Mouse (Mus musculus) limb, embryonic 11.5 days (tissue): ENCODE measurements around the gene Mlf1. TPM values are rescaled to one million over a fixed set of nuclear protein-coding genes. Genes with fewer than 3 reads are reported as not detected.

Experiments
- ATAC-seq: fragments of 200-750 bp; cut with Nextera tagmentation; 2 replicates; pipeline ENCODE4 v1.8.0; 2017; ENCODE audit warnings: low read depth; ENCODE audit not compliant: insufficient number of reproducible peaks, low FRiP score, low TSS enrichment
- DNase-seq: peaks from one replicate; pipeline ENCODE4 v3.0.0-alpha.2; 2015; ENCODE audit warnings: low spot score
- H3K27ac ChIP-seq: fragments of 300-500 bp; sonication (generic); replicated peaks from 2 replicates; pipeline ENCODE4 v1.5.1; 2014; ENCODE audit warnings: low read depth, mild to moderate bottlenecking, low read length
- H3K27me3 ChIP-seq: fragments of 300-500 bp; sonication (generic); 2 replicates; pipeline ENCODE4 v1.6.1; 2014; ENCODE audit warnings: mild to moderate bottlenecking, low read length, mixed read lengths; ENCODE audit not compliant: control insufficient read depth, insufficient read depth
- H3K36me3 ChIP-seq: fragments of 300-500 bp; sonication (generic); 2 replicates; pipeline ENCODE4 v1.6.1; 2014; ENCODE audit warnings: mild to moderate bottlenecking, low read length, moderate library complexity, mixed read lengths; ENCODE audit not compliant: control insufficient read depth, insufficient read depth
- H3K4me1 ChIP-seq: fragments of 300-500 bp; sonication (generic); 2 replicates; pipeline ENCODE4 v1.6.1; 2014; ENCODE audit warnings: low read length, mixed read lengths; ENCODE audit not compliant: control insufficient read depth, insufficient read depth
- H3K4me2 ChIP-seq: fragments of 300-500 bp; sonication (generic); 2 replicates; pipeline ENCODE4 v1.6.1; 2014; ENCODE audit warnings: low read depth, mild to moderate bottlenecking, moderate library complexity; ENCODE audit not compliant: severe bottlenecking
- H3K4me3 ChIP-seq: fragments of 300-500 bp; sonication (generic); 2 replicates; pipeline ENCODE4 v1.5.1; 2014; ENCODE audit warnings: low read depth, low read length
- H3K9ac ChIP-seq: fragments of 300-500 bp; sonication (generic); 2 replicates; pipeline ENCODE4 v1.6.1; 2014; ENCODE audit warnings: mild to moderate bottlenecking, low read length
- H3K9me3 ChIP-seq: fragments of 300-500 bp; sonication (generic); 2 replicates; pipeline ENCODE4 v1.6.1; 2016; ENCODE audit warnings: low read length; ENCODE audit not compliant: control insufficient read depth
- WGBS: fragments of 180-500 bp; shearing (Covaris S2); extraction: QIAGEN DNeasy Blood & Tissue Kit; methylation state at CpG from one replicate; pipeline ENCODE4 v1.1.7; 2014; 5-methylcytosine and 5-hydroxymethylcytosine counted together
- polyA plus RNA-seq: library from polyadenylated mRNA; unstranded; fragments of >200 nt; fragmentation: Nextera tagmentation; extraction: Ambion mirVana; gene quantifications from 2 replicates; pipeline ENCODE4 v1.2.1, GENCODE M21; 2014

The Mlf1 gene
- polyA plus RNA-seq: 24.6 and 26.3 TPM in 2 replicates

GRCm38 (mm10) chr3:67373872-67374271 is at the start of gene Mlf1:
TSS of gene Mlf1 (plus strand) at chr3:67374097.
- peak within 1 kb of the TSS; percentile 53 for H3K9ac ChIP-seq
- H3K27ac ChIP-seq: no peak within 1 kb of the TSS
- H3K4me1 ChIP-seq: no peaks in the 10 kb centered on the region
- DNase-seq (peak; percentile 94), ATAC-seq (peak; percentile 98)
- H3K27me3 ChIP-seq: no peaks in the 10 kb centered on the region; the same call in 1 of the 2 replicates
- H3K4me2 ChIP-seq: peak within 1 kb of the TSS; percentile 81
- H3K9me3 ChIP-seq: no peaks in the 10 kb centered on the region
- no peaks in the 10 kb centered on the region for H3K36me3 ChIP-seq
- under 1% methylated on average over 35 of the region's 35 CpGs for WGBS
- peak within 1 kb of the TSS; percentile 47 for H3K4me3 ChIP-seq

GRCm38 (mm10) chr3:67339558-67339957 is 34.3 kb upstream of the Mlf1 start:
- H3K36me3 ChIP-seq: no peaks in the 10 kb centered on the region
- WGBS: 70% methylated on average over 3 of the region's 3 CpGs
- ATAC-seq (no peak), DNase-seq (no peak)
- no peak overlapping the region for H3K4me3 ChIP-seq
- H3K9ac ChIP-seq: no peak overlapping the region
- H3K4me1 ChIP-seq: 0 out of 2 replicates have a peak, but pooled peaks cover 3% of the 10 kb centered on the region
- no peak overlapping the region for H3K27ac ChIP-seq
- H3K9me3 ChIP-seq: no peaks in the 10 kb centered on the region
- H3K27me3 ChIP-seq: no peaks in the 10 kb centered on the region
- no peak overlapping the region for H3K4me2 ChIP-seq

- H3K27ac ChIP-seq: no peak overlapping the region
- WGBS: 56% methylated on average over 7 of the region's 7 CpGs
Measured at GRCm38 (mm10) chr3:67340921-67341320, 33.0 kb upstream of the Mlf1 start.

GRCm38 (mm10) chr3:67343004-67343662 is 30.8 kb upstream of the Mlf1 start:
- no peak overlapping the region for H3K27ac ChIP-seq
- ATAC-seq (no peak), DNase-seq (peak; percentile 61)
- no peaks in the 10 kb centered on the region for H3K27me3 ChIP-seq
- H3K9ac ChIP-seq: no peak overlapping the region
- no peaks in the 10 kb centered on the region for H3K36me3 ChIP-seq
- no peaks in the 10 kb centered on the region for H3K9me3 ChIP-seq
- H3K4me2 ChIP-seq: no peak overlapping the region
- 36% methylated on average over 5 of the region's 5 CpGs for WGBS
- H3K4me3 ChIP-seq: no peak overlapping the region
- no peaks in the 10 kb centered on the region for H3K4me1 ChIP-seq

More at GRCm38 (mm10) chr3:67340921-67341320, 33.0 kb upstream of the Mlf1 start:
- Histone ChIP-seq H3K4me3 (no peak overlapping the region), H3K4me1 (no peaks in the 10 kb centered on the region), H3K27me3 (no peaks in the 10 kb centered on the region), H3K9me3 (no peaks in the 10 kb centered on the region), H3K36me3 (no peaks in the 10 kb centered on the region), H3K9ac (no peak overlapping the region), H3K4me2 (no peak overlapping the region)
- no peak for DNase-seq
- ATAC-seq: no peak

GRCm38 (mm10) chr3:67344599-67344998 is 29.3 kb upstream of the Mlf1 start:
- DNase-seq (peak; percentile 76), ATAC-seq (no peak)
- 12% methylated on average over 2 of the region's 2 CpGs for WGBS
- Histone ChIP-seq H3K9me3 (no peaks in the 10 kb centered on the region), H3K27ac (no peak overlapping the region), H3K9ac (no peak overlapping the region), H3K4me2 (no peak overlapping the region), H3K36me3 (no peaks in the 10 kb centered on the region), H3K27me3 (no peaks in the 10 kb centered on the region), H3K4me3 (no peak overlapping the region), H3K4me1 (no peaks in the 10 kb centered on the region)

GRCm38 (mm10) chr3:67346674-67347073 is 27.2 kb upstream of the Mlf1 start:
- H3K36me3 ChIP-seq: no peaks in the 10 kb centered on the region
- H3K4me2 ChIP-seq: no peak overlapping the region
- no peak overlapping the region for H3K9ac ChIP-seq
- WGBS: 78% methylated on average over 2 of the region's 2 CpGs
- no peak for ATAC-seq
- no peaks in the 10 kb centered on the region for H3K9me3 ChIP-seq
- H3K27ac ChIP-seq: no peak overlapping the region
- H3K4me3 ChIP-seq: no peak overlapping the region
- no peaks in the 10 kb centered on the region for H3K27me3 ChIP-seq
- no peaks in the 10 kb centered on the region for H3K4me1 ChIP-seq
- no peak for DNase-seq

GRCm38 (mm10) chr3:67351406-67352127 is 22.3 kb upstream of the Mlf1 start:
- Histone ChIP-seq H3K4me3 (no peak overlapping the region), H3K27ac (no peak overlapping the region), H3K9me3 (no peaks in the 10 kb centered on the region), H3K36me3 (no peaks in the 10 kb centered on the region), H3K4me1 (no peaks in the 10 kb centered on the region), H3K9ac (no peak overlapping the region), H3K4me2 (no peak overlapping the region), H3K27me3 (no peaks in the 10 kb centered on the region)
- DNase-seq (no peak), ATAC-seq (no peak)
- 84% methylated on average over 12 of the region's 12 CpGs for WGBS

- no peak overlapping the region for H3K9ac ChIP-seq
- no peaks in the 10 kb centered on the region for H3K9me3 ChIP-seq
- ATAC-seq: no peak
- 28% methylated on average over 5 of the region's 5 CpGs for WGBS
- peak; percentile 60 for DNase-seq
- no peaks in the 10 kb centered on the region for H3K27me3 ChIP-seq
- no peaks in the 10 kb centered on the region for H3K36me3 ChIP-seq
- H3K4me2 ChIP-seq: no peak overlapping the region
- no peak overlapping the region for H3K4me3 ChIP-seq
- H3K27ac ChIP-seq: no peak overlapping the region
- no peaks in the 10 kb centered on the region for H3K4me1 ChIP-seq
Measured at GRCm38 (mm10) chr3:67352128-67352762, 21.7 kb upstream of the Mlf1 start.
